Mouse (Mus musculus): ENCODE results near the gene Fam168a. TPM values are rescaled to one million over a fixed set of nuclear protein-coding genes. Genes with fewer than 3 reads are reported as not detected.
"Not testable (repeated sequence)": the region's sequence is repeated elsewhere in the genome, so short reads cannot be mapped to it uniquely, and the experiment has no call there.

Fam168a gene
- polyA plus RNA-seq, 1 experiment from 2014 or later: 40.2 TPM

DNA sequence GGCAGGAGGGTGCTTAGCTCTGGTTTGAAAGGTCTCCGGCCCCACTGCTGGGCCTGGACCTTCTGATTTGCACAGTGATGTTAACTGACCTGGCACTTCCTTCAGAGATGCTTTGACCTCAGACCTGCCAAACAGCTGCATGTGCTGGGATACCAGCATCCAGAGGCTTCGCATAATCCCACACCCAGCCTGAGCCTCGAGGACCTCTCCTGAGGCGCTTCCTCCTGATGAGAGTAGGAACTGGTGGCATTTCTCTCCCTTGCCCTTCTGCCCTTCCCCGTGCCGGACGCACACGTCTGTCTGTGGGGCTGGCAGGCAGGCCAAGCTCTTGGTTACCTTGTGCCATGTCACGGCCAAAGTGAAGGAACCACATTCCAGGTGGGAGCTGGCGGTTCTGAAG is 130.2 kb downstream of the Fam168a start:
- no peaks in the 10 kb centered on the region for H3K27me3 ChIP-seq
- no peak for DNase-seq (ENCODE audit: low read depth, low spot score)
- ChIA-PET CTCF (no interaction called here), POLR2A (no interaction called here)
- in situ Hi-C loops (cut with MboI; ENCODE audit: low pct_unique_long_range_greater_than_20kb): no loop called here
- no peak for TF ChIP-seq CTCF (IDR thresholded peaks at IDR 0.05)
- no peak for ATAC-seq

DNA sequence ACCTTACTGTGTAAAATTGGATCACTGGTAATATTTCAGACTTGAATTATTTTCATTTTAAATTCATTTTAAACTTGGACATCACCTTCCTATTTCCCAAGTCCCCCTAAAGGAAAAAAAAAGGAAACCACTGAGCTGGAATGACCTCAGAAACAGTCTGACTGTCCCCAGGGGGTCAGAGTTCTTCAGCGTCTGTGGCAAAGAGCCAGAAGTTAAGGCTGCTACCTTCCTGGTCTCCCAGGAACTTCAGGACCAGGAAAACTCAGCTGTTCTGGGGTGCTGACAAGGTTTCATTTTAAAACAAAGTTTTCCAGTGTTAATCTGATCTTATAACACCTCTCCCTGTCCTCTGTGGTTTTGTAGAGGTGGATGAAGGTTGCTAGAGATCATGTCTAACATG is 131.3 kb downstream of the Fam168a start:
- ChIA-PET CTCF (no interaction called here), POLR2A (interaction anchor here (1.0 kb wide), 1 partner anchor 21 kb away, joined by 3 read pairs; no protein-coding TSS in a partner anchor)
- in situ Hi-C loops (cut with MboI; ENCODE audit: low pct_unique_long_range_greater_than_20kb): no loop called here
- ATAC-seq: no peak
- TF ChIP-seq CTCF (IDR thresholded peaks at IDR 0.05): no peak
- H3K27me3 ChIP-seq: no peaks in the 10 kb centered on the region
- DNase-seq (ENCODE audit: low read depth, low spot score): no peak

- in situ Hi-C loops (cut with MboI; ENCODE audit: low pct_unique_long_range_greater_than_20kb): no loop called here
- TF ChIP-seq CTCF (IDR thresholded peaks at IDR 0.05): no peak
- CTCF ChIA-PET: interaction anchor here (1.4 to 2.0 kb wide), 2 partner anchors 9 to 23 kb away, joined by 4 to 12 read pairs; partner anchors contain the start of gene Relt
- DNase-seq (ENCODE audit: low read depth, low spot score) (peak; percentile 65), ATAC-seq (peak; percentile 62)
- H3K27me3 ChIP-seq: no peaks in the 10 kb centered on the region
- POLR2A ChIA-PET: interaction anchor here (0.6 to 0.8 kb wide), 2 partner anchors 9 to 30 kb away, joined by 3 read pairs; no protein-coding TSS in a partner anchor
These were observed 133.4 kb downstream of the Fam168a start for GRCm38 (mm10) chr7:100839632-100840402.

GRCm38 (mm10) chr7:100840906-100841305 is 134.5 kb downstream of the Fam168a start:
- in situ Hi-C loops (cut with MboI; ENCODE audit: low pct_unique_long_range_greater_than_20kb): no loop called here
- TF ChIP-seq CTCF (IDR thresholded peaks at IDR 0.05): no peak
- DNase-seq (ENCODE audit: low read depth, low spot score) (no peak), ATAC-seq (no peak)
- CTCF ChIA-PET: interaction anchor here (2.0 kb wide), 1 partner anchor 8 kb away, joined by 12 read pairs; no protein-coding TSS in a partner anchor
- no peaks in the 10 kb centered on the region for H3K27me3 ChIP-seq
- POLR2A ChIA-PET: no interaction called here

GRCm38 (mm10) chr7:100841608-100842007 is 135.2 kb downstream of the Fam168a start:
- no peak for TF ChIP-seq CTCF (IDR thresholded peaks at IDR 0.05)
- ATAC-seq (no peak), DNase-seq (ENCODE audit: low read depth, low spot score) (no peak)
- no peaks in the 10 kb centered on the region for H3K27me3 ChIP-seq
- POLR2A ChIA-PET: no interaction called here
- CTCF ChIA-PET: no interaction called here
- in situ Hi-C loops (cut with MboI; ENCODE audit: low pct_unique_long_range_greater_than_20kb): no loop called here

GRCm38 (mm10) chr7:100842175-100842574 is 135.7 kb downstream of the Fam168a start:
- CTCF ChIA-PET: no interaction called here
- ATAC-seq: no peak
- DNase-seq (ENCODE audit: low read depth, low spot score): no peak
- POLR2A ChIA-PET: interaction anchor here (0.6 kb wide), 1 partner anchor 306 kb away, joined by 3 read pairs; no protein-coding TSS in a partner anchor
- no peaks in the 10 kb centered on the region for H3K27me3 ChIP-seq
- no peak for TF ChIP-seq CTCF (IDR thresholded peaks at IDR 0.05)
- in situ Hi-C loops (cut with MboI; ENCODE audit: low pct_unique_long_range_greater_than_20kb): no loop called here

DNA sequence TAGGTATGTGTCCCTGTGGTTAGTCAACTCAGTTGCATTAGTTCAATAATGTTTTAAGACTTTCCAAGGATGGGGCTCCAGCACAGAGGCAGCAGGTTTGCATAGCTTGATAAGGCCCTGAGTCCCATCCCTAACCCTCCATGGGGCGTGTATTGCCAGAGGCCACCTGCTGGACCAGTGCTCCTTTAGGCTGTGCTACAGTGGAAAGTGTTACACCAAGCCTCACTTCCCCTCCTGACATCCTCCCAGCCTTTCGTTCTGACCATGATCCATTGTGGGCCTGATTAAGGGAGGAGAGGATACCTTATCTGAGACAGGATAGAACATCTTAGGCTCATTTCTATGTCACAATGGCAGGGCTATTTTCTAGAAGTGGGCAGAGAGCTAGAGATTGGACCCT is 137.4 kb downstream of the Fam168a start:
- ChIA-PET CTCF (no interaction called here), POLR2A (no interaction called here)
- ATAC-seq (no peak), DNase-seq (ENCODE audit: low read depth, low spot score) (no peak)
- no peak for TF ChIP-seq CTCF (IDR thresholded peaks at IDR 0.05)
- no peaks in the 10 kb centered on the region for H3K27me3 ChIP-seq
- in situ Hi-C loops (cut with MboI; ENCODE audit: low pct_unique_long_range_greater_than_20kb): no loop called here

GRCm38 (mm10) chr7:100844385-100845025 is 138.1 kb downstream of the Fam168a start:
- TF ChIP-seq CTCF (IDR thresholded peaks at IDR 0.05): no peak
- in situ Hi-C loops (cut with MboI; ENCODE audit: low pct_unique_long_range_greater_than_20kb): no loop called here
- POLR2A ChIA-PET: no interaction called here

DNA sequence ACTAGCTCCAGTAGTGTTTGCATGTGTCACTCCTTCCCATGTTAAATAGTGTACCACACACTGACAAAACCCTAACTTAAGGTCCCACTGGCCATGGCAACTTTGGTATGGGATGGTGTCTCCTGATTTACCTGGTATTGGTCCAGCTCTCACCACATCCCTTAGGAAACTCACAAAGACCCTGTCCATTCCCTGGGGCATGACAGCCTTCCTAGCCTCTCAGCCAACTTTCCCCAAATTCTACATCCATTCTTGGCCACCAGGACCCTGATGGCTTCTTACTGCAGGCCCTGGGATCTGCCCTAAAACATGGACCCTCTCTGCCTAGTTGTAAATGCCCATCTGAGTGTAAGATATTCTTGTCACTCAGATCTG is 138.6 kb downstream of the Fam168a start:
- TF ChIP-seq CTCF (IDR thresholded peaks at IDR 0.05): no peak
- ATAC-seq (no peak), DNase-seq (ENCODE audit: low read depth, low spot score) (no peak)
- in situ Hi-C loops (cut with MboI; ENCODE audit: low pct_unique_long_range_greater_than_20kb): no loop called here
- ChIA-PET POLR2A (no interaction called here), CTCF (interaction anchor here (0.9 kb wide), 1 partner anchor 27 kb away, joined by 3 read pairs; no protein-coding TSS in a partner anchor)
- no peaks in the 10 kb centered on the region for H3K27me3 ChIP-seq

More at GRCm38 (mm10) chr7:100844385-100845025, 138.1 kb downstream of the Fam168a start:
- no peak for DNase-seq (ENCODE audit: low read depth, low spot score)
- no peaks in the 10 kb centered on the region for H3K27me3 ChIP-seq
- ATAC-seq: no peak
- CTCF ChIA-PET: interaction anchor here (0.9 kb wide), 1 partner anchor 28 kb away, joined by 3 read pairs; no protein-coding TSS in a partner anchor

GRCm38 (mm10) chr7:100845412-100845811 is 139.0 kb downstream of the Fam168a start:
- POLR2A ChIA-PET: no interaction called here
- TF ChIP-seq CTCF (IDR thresholded peaks at IDR 0.05): no peak
- CTCF ChIA-PET: interaction anchor here (0.9 kb wide), 1 partner anchor 27 kb away, joined by 3 read pairs; no protein-coding TSS in a partner anchor
- in situ Hi-C loops (cut with MboI; ENCODE audit: low pct_unique_long_range_greater_than_20kb): no loop called here
- no peak for DNase-seq (ENCODE audit: low read depth, low spot score)
- H3K27me3 ChIP-seq: no peaks in the 10 kb centered on the region
- no peak for ATAC-seq

GRCm38 (mm10) chr7:100846033-100846432 is 139.6 kb downstream of the Fam168a start:
- CTCF ChIA-PET; POLR2A ChIA-PET; H3K27me3 ChIP-seq; DNase-seq (ENCODE audit: low read depth, low spot score); ATAC-seq; in situ Hi-C loops (cut with MboI; ENCODE audit: low pct_unique_long_range_greater_than_20kb): not testable (repeated sequence)

Data from Patski (cell line).